Mouse (Mus musculus): ENCODE measurements around the gene Tas2r115.
"Not testable (repeated sequence)": the region's sequence is repeated elsewhere in the genome, so short reads cannot be mapped to it uniquely, and the experiment has no call there.

The Tas2r115 gene

GRCm38 (mm10) chr6:132737935-132738334, at the start of gene Tas2r115:
Tas2r115 (minus strand) TSS chr6:132738035.
- DNase-seq (ENCODE audit: low read depth): no peak

GRCm38 (mm10) chr6:132778062-132778461, 40.2 kb upstream of the Tas2r115 start, which contains the start of gene Tas2r136:
Tas2r136 (minus strand) TSS chr6:132778162.
- DNase-seq (ENCODE audit: low read depth): no peak

- no peak for DNase-seq (ENCODE audit: low read depth)
Measured at GRCm38 (mm10) chr6:132761831-132762230, 24.0 kb upstream of the Tas2r115 start, which contains the start of gene Tas2r102. Tas2r102 (plus strand) TSS chr6:132762131.

GRCm38 (mm10) chr6:132754430-132754829, 16.6 kb upstream of the Tas2r115 start, which contains the start of gene Tas2r124:
Tas2r124 (plus strand) TSS chr6:132754730.
- DNase-seq (ENCODE audit: low read depth): no peak

GRCm38 (mm10) chr6:132750206-132750605, 12.4 kb upstream of the Tas2r115 start:
- no peak for DNase-seq (ENCODE audit: low read depth)

GRCm38 (mm10) chr6:132711828-132712227, 26.0 kb downstream of the Tas2r115 start, which contains the start of gene Tas2r122:
Tas2r122 (minus strand) TSS chr6:132711928.
- no peak for DNase-seq (ENCODE audit: low read depth)

- DNase-seq (ENCODE audit: low read depth): no peak
Measured at GRCm38 (mm10) chr6:132700907-132701306, 36.9 kb downstream of the Tas2r115 start, which contains the start of gene Tas2r121. Tas2r121 (minus strand) TSS chr6:132701007.

- DNase-seq (ENCODE audit: low read depth): not testable (repeated sequence)
Measured at GRCm38 (mm10) chr6:132691596-132691995, 46.2 kb downstream of the Tas2r115 start.
